Comparison of ENCODE assay signal across 22 mouse cellular contexts in the genomic region with DNA sequence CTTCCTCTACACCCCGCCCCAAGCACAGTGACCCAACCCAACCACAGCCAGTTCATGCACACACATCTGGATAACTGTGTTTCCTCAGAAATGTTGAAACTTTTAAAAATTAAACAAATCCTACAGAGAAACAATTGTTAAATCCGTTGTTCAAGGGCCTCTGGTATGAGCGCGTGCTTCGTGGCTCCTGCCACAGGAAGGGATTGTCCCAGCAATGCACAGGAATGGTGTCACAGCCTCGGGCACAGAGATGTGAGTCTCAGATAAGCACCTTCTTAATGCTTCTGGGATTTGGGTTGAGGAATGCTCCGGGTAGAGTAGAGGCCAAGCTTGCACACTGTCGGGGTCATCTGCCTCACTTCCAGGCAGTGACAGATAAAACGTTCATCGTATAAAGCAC. TPM values are rescaled to one million over a fixed set of nuclear protein-coding genes. Genes with fewer than 3 reads are reported as not detected.
DNase-seq lines count a peak whose midpoint lies in the region; ATAC-seq and TF ChIP-seq lines count a peak whose summit lies in the region.
"Had no signal": no experiment of that assay in that cellular context is flagged by ENCODE, and none has a peak within 500 bp of the region (broad histone marks: within the 10 kb centered on the region; RNA-seq: fewer than 3 reads in every experiment).

No protein-coding gene starts in this region.

- no peaks in the 10 kb centered on the region for H3K27me3 ChIP-seq in heart, embryonic 12.5 days (replicated peaks)
- H3K27me3 ChIP-seq in heart, postnatal 0 days (ENCODE audit: control insufficient read depth, insufficient read depth, low read length) = no peaks in the 10 kb centered on the region
- H3K27me3 ChIP-seq in lung, embryonic 16.5 days (ENCODE audit: control insufficient read depth, insufficient read depth, low read depth, low read length) = no peaks in the 10 kb centered on the region
- H3K27me3 ChIP-seq in hindbrain, embryonic 16.5 days (replicated peaks; ENCODE audit: control insufficient read depth, insufficient read depth, low read length) = no peaks in the 10 kb centered on the region
- H3K27me3 ChIP-seq: forebrain, embryonic 13.5 days had no signal

- no peak overlapping the region for H3K4me3 ChIP-seq in heart, embryonic 12.5 days
- no peak overlapping the region for H3K4me3 ChIP-seq in heart, postnatal 0 days (ENCODE audit: low read depth, low read length)
- no peak overlapping the region for H3K4me3 ChIP-seq in lung, embryonic 16.5 days (ENCODE audit: low read length)
- H3K4me3 ChIP-seq in olfactory bulb, adult 2 months (ENCODE audit: insufficient read depth, low read depth, low read length) = no peak overlapping the region
- H3K4me3 ChIP-seq in hindbrain, embryonic 16.5 days (ENCODE audit: low read length) = no peak overlapping the region
- H3K4me3 ChIP-seq: erythroblast, embryonic 14.5 days; forebrain, embryonic 13.5 days; midbrain, embryonic 10.5 days had no signal

- peak; percentile 88 for DNase-seq in heart, adult 11 months
- no peak for DNase-seq in heart, postnatal 0 days (ENCODE audit: low spot score)
- DNase-seq in heart, postnatal 36 days = no peak
- no peak for DNase-seq in lung, postnatal 14 days
- DNase-seq: B cell, adult 2 months; cerebellum, adult 11-12 months; cerebellum, postnatal 10 days; kidney, adult 18-20 months; kidney, postnatal 4 days; left cerebral cortex, postnatal 4 days; right cerebral cortex, postnatal 4 days; thymus, postnatal 36 days had no signal

- intact Hi-C loops in heart, postnatal 36 days (cut with DNase I) = no loop called here

- TF ChIP-seq POLR2A in olfactory bulb, adult 2 months (IDR thresholded peaks at IDR 0.05; ENCODE audit: insufficient read depth, low read depth, low read length) = no peak

- peaks cover 15% of the 10 kb centered on the region; the same call in 1 of the 2 replicates for H3K36me3 ChIP-seq in heart, embryonic 12.5 days
- H3K36me3 ChIP-seq in heart, postnatal 0 days (replicated peaks; ENCODE audit: control insufficient read depth, insufficient read depth, low read length) = peaks cover 12% of the 10 kb centered on the region; the same call in 1 of the 2 replicates
- peaks cover 5% of the 10 kb centered on the region; the same call in 1 of the 2 replicates for H3K36me3 ChIP-seq in lung, embryonic 16.5 days (ENCODE audit: control insufficient read depth, insufficient read depth, low read length)
- no peaks in the 10 kb centered on the region for H3K36me3 ChIP-seq in hindbrain, embryonic 16.5 days (ENCODE audit: control insufficient read depth, insufficient read depth, low read length)
- H3K36me3 ChIP-seq: midbrain, embryonic 10.5 days had no signal

- no peak overlapping the region for H3K9ac ChIP-seq in heart, embryonic 12.5 days
- H3K9ac ChIP-seq in heart, postnatal 0 days (replicated peaks; ENCODE audit: low read depth, low read length) = no peak overlapping the region
- H3K9ac ChIP-seq in lung, embryonic 16.5 days (ENCODE audit: low read length) = no peak overlapping the region
- H3K9ac ChIP-seq in hindbrain, embryonic 16.5 days (ENCODE audit: low read depth, low read length) = no peak overlapping the region
- H3K9ac ChIP-seq: forebrain, embryonic 13.5 days had no signal

- no peak for ATAC-seq in heart, embryonic 12.5 days (ENCODE audit: insufficient number of reproducible peaks, low FRiP score)
- no peak for ATAC-seq in heart, postnatal 0 days (ENCODE audit: insufficient read depth, low read depth)
- ATAC-seq in lung, embryonic 16.5 days (ENCODE audit: low read depth) = peak; percentile 26; the same call in 1 of the 2 replicates
- ATAC-seq in hindbrain, embryonic 16.5 days = no peak
- ATAC-seq: forebrain, embryonic 13.5 days; hindbrain, postnatal 0 days; midbrain, embryonic 16.5 days had no signal

- 50% methylated on average over 10 of the region's 10 CpGs for WGBS in heart, embryonic 12.5 days
- 57% methylated on average over 10 of the region's 10 CpGs for WGBS in heart, postnatal 0 days
- WGBS in lung, embryonic 16.5 days = 41% methylated on average over 10 of the region's 10 CpGs
- 93% methylated on average over 10 of the region's 10 CpGs for WGBS in olfactory bulb, adult 2 months
- WGBS in hindbrain, embryonic 16.5 days = 86% methylated on average over 10 of the region's 10 CpGs

- no peak overlapping the region for H3K4me2 ChIP-seq in heart, embryonic 12.5 days
- H3K4me2 ChIP-seq in heart, postnatal 0 days (ENCODE audit: low read depth, low read length) = no peak overlapping the region
- H3K4me2 ChIP-seq in lung, embryonic 16.5 days (ENCODE audit: low read depth, low read length) = no peak overlapping the region
- no peak overlapping the region for H3K4me2 ChIP-seq in hindbrain, embryonic 16.5 days (ENCODE audit: low read length)
- H3K4me2 ChIP-seq: forebrain, embryonic 13.5 days had no signal

- H3K9me3 ChIP-seq in heart, embryonic 12.5 days (replicated peaks) = no peaks in the 10 kb centered on the region
- no peaks in the 10 kb centered on the region for H3K9me3 ChIP-seq in heart, postnatal 0 days (replicated peaks; ENCODE audit: control insufficient read depth, low read length)
- no peaks in the 10 kb centered on the region for H3K9me3 ChIP-seq in lung, embryonic 16.5 days (ENCODE audit: control insufficient read depth, low read length)
- H3K9me3 ChIP-seq in hindbrain, embryonic 16.5 days (ENCODE audit: control insufficient read depth, low read length) = no peaks in the 10 kb centered on the region
- H3K9me3 ChIP-seq: forebrain, embryonic 13.5 days; midbrain, embryonic 10.5 days had no signal

- H3K27ac ChIP-seq in heart, embryonic 12.5 days (ENCODE audit: poor library complexity, severe bottlenecking) = no peak overlapping the region
- peak overlapping the region; percentile 68; the same call in 1 of the 2 replicates for H3K27ac ChIP-seq in heart, postnatal 0 days (ENCODE audit: low read depth)
- H3K27ac ChIP-seq in lung, embryonic 16.5 days (ENCODE audit: low read length) = peak overlapping the region; percentile 91
- peak overlapping the region; percentile 76 for H3K27ac ChIP-seq in olfactory bulb, adult 2 months (ENCODE audit: insufficient read depth, low read depth, low read length)
- no peak overlapping the region for H3K27ac ChIP-seq in hindbrain, embryonic 16.5 days (ENCODE audit: low read depth, low read length)
- H3K27ac ChIP-seq: forebrain, embryonic 13.5 days; hindbrain, postnatal 0 days; midbrain, embryonic 10.5 days had no signal

- peaks cover 70% of the 10 kb centered on the region for H3K4me1 ChIP-seq in heart, embryonic 12.5 days (replicated peaks)
- H3K4me1 ChIP-seq in heart, postnatal 0 days (ENCODE audit: control insufficient read depth, insufficient read depth) = peaks cover 56% of the 10 kb centered on the region
- H3K4me1 ChIP-seq in lung, embryonic 16.5 days (replicated peaks; ENCODE audit: control insufficient read depth, insufficient read depth, low read length) = peaks cover 45% of the 10 kb centered on the region
- peaks cover 54% of the 10 kb centered on the region for H3K4me1 ChIP-seq in olfactory bulb, adult 2 months (ENCODE audit: control insufficient read depth, insufficient read depth, low read length)
- H3K4me1 ChIP-seq in hindbrain, embryonic 16.5 days (ENCODE audit: control insufficient read depth, insufficient read depth, low read depth, low read length) = no peaks in the 10 kb centered on the region

- TF ChIP-seq CTCF in heart, postnatal 0 days (IDR thresholded peaks at IDR 0.05; ENCODE audit: low read depth) = no peak
- no peak for TF ChIP-seq CTCF in olfactory bulb, adult 2 months (IDR thresholded peaks at IDR 0.05; ENCODE audit: insufficient read depth, low read depth, low read length)

- TF ChIP-seq EP300 in heart, postnatal 0 days (IDR thresholded peaks at IDR 0.05; ENCODE audit: low read depth) = no peak

RNA-seq across cellular contexts. Expression of gene Col4a1, which starts 58.7 kb away (rescaled TPM):
- 240 and 249 TPM in 2 replicates for polyA plus RNA-seq in heart, embryonic 12.5 days (2016; fragmentation: Nextera tagmentation; extraction: Ambion mirVana)
- total RNA-seq in heart, postnatal 0 days (2014; rRNA removed; ENCODE audit: low replicate concordance) = 921 and 1,061 TPM in 2 replicates
- 163 and 191 TPM in 2 replicates for polyA plus RNA-seq in heart, postnatal 0 days (2015; fragmentation: Nextera tagmentation; extraction: Ambion mirVana)
- total RNA-seq in heart, postnatal 36 days (2021) = 100 to 1,000 TPM; 371 to 526 TPM
- 368 and 370 TPM in 2 replicates for polyA plus RNA-seq in lung, embryonic 16.5 days (2015; fragmentation: Nextera tagmentation; extraction: Ambion mirVana)
- not detected in 2 replicates for polyA plus RNA-seq in olfactory bulb, adult 2 months (2012; ENCODE audit: insufficient read depth, insufficient read length, low replicate concordance, missing spikeins)
- 68.6 and 105 TPM in 2 replicates for polyA plus RNA-seq in hindbrain, embryonic 16.5 days (2015; fragmentation: Nextera tagmentation; extraction: Ambion mirVana)
- total RNA-seq: MEL had no signal

RNA-seq across cellular contexts. Expression of gene Col4a2, which starts 58.7 kb away (rescaled TPM):
- 117 and 129 TPM in 2 replicates for polyA plus RNA-seq in heart, embryonic 12.5 days (2016; fragmentation: Nextera tagmentation; extraction: Ambion mirVana)
- 315 and 329 TPM in 2 replicates for total RNA-seq in heart, postnatal 0 days (2014; rRNA removed; ENCODE audit: low replicate concordance)
- 87.7 and 98.5 TPM in 2 replicates for polyA plus RNA-seq in heart, postnatal 0 days (2015; fragmentation: Nextera tagmentation; extraction: Ambion mirVana)
- 100 to 1,000 TPM; 228 to 282 TPM for total RNA-seq in heart, postnatal 36 days (2021)
- polyA plus RNA-seq in lung, embryonic 16.5 days (2015; fragmentation: Nextera tagmentation; extraction: Ambion mirVana) = 113 and 117 TPM in 2 replicates
- not detected in 2 replicates for polyA plus RNA-seq in olfactory bulb, adult 2 months (2012; ENCODE audit: insufficient read depth, insufficient read length, low replicate concordance, missing spikeins)
- polyA plus RNA-seq in hindbrain, embryonic 16.5 days (2015; fragmentation: Nextera tagmentation; extraction: Ambion mirVana) = 28.9 and 42.5 TPM in 2 replicates

Comparison
In these comparisons a context has a peak if more than half of its experiments do, and no peak if none do; other contexts are left out.
1. H3K27ac ChIP-seq: peak in heart, postnatal 0 days (single experiment), lung, embryonic 16.5 days (single experiment) and olfactory bulb, adult 2 months (single experiment); none in heart, embryonic 12.5 days (single experiment) and hindbrain, embryonic 16.5 days (single experiment).
2. RNA of gene Col4a2, which starts 58.7 kb away (polyA plus RNA-seq): 117 to 129 TPM in heart, embryonic 12.5 days, 113 to 117 TPM in lung, embryonic 16.5 days, 87.7 to 98.5 TPM in heart, postnatal 0 days and 28.9 to 42.5 TPM in hindbrain, embryonic 16.5 days; not detected in olfactory bulb, adult 2 months; every median in the first group is over 10 times any median in the second.